Mouse (Mus musculus) cerebellum, postnatal 36 days (tissue): ENCODE results near the gene Fam174b.

Experiments
- DNase-seq, 2 experiments: peaks; one replicate each; pipeline ENCODE4 v3.0.0; 2021 to 2022; ENCODE audit warnings: mixed read lengths in 2 of 2

Gene Fam174b

DNA sequence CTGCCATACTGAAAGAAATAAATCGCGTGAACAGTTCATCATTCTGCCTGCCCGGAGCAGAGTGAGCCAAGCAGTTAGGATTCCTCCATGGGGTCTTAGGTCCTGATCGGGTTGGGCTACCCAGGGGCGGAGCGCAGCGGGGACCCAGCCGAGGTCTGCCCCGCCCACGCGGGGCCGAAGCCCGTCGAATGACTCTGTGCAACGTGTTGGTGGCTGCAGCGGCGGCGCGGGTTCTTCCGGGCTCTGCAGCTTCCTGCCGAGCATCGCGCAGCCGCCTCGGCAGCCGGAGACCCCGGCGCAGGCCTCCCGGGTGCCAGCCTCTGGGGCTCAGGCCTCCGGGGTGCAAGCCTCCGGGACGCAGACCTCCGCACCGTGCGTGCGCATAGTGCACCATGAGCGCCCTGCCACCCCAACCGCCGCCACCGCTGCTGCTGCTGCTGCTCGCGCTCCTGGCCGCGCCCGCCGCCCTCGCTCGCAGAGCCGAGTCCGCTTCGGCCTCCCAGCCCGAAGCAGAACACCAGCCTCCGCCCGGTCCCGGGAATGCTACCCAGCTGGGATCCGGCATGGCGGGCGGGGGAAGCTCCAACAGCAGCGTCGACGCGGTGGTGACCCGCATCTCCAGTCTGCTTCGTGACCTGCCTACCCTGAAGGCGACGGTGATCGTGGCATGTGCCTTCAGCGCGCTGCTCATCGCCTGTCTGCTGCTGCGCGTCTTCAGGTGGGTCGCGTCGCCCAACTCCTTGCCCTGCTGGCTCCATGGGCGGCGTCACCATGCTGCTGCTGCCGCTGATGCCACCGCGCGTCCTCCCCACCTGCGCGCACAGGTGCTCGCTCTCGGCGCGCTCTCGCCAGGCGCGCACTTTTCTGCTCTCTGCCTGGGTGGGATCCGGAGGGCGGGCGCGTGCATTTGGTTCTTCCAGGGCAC, at the start of gene Fam174b:
Gene Fam174b, plus strand, starts transcription at position 192 of the 925 bp plus-strand sequence.
- DNase-seq, result peak in 1 of 2 experiments; percentile 12

DNA sequence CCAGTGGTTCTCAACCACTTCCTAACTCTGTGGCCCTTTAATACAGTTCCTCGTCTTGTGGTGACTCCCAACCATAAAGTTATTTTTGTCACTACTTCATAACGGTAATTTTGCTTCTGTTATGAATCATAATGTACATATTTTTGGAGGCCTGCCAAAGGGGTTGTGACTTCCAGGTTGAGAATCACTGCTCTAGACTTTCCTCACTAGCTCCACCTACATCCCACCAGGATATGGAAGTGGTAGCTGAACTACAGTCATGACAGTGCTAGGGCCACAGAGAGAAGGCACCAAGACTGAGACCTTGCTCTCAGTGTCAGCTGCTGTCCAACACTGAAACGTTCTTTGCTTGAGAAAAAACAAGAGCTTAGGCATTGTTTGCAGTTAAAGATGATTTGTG, 43.0 kb upstream of the Fam174b start:
- DNase-seq, result no peak

DNA sequence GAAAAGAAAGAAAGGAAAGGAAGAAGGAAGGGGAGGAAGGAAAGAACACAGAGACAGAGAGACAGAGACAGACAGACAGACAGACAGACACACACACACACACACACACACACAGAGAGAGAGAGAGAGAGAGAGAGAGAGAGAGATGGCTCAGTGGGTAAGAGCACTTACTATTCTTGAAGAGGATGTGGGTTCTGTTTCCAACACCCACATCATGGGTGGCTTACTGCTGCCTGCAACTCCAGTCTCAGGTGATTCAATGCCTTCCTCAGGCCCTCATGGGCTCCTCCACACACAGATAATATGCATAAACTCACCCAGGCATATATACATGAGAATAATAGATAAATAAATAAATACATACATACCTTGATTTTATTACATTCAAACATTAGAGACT, 35.8 kb upstream of the Fam174b start:
- no peak for DNase-seq

DNA sequence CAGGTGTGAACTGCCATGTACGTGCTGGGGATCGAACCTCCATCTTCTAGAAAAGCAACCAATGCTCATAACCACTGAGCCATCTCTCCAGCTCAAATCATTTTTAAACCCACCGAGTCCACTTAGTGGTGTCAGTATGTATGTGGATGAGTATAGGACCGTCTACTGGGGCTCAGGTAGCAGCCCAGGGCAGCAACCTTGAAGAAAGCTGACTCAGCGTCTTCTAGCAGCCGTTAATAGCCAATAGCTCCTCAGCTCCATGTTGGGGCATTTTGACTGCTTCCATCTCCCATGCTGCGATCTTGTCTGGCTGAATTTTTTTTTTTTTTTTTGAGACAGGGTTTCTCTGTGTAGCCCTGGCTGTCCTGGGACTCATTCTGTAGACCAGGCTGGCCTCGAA, 26.6 kb upstream of the Fam174b start:
- no peak for DNase-seq

DNA sequence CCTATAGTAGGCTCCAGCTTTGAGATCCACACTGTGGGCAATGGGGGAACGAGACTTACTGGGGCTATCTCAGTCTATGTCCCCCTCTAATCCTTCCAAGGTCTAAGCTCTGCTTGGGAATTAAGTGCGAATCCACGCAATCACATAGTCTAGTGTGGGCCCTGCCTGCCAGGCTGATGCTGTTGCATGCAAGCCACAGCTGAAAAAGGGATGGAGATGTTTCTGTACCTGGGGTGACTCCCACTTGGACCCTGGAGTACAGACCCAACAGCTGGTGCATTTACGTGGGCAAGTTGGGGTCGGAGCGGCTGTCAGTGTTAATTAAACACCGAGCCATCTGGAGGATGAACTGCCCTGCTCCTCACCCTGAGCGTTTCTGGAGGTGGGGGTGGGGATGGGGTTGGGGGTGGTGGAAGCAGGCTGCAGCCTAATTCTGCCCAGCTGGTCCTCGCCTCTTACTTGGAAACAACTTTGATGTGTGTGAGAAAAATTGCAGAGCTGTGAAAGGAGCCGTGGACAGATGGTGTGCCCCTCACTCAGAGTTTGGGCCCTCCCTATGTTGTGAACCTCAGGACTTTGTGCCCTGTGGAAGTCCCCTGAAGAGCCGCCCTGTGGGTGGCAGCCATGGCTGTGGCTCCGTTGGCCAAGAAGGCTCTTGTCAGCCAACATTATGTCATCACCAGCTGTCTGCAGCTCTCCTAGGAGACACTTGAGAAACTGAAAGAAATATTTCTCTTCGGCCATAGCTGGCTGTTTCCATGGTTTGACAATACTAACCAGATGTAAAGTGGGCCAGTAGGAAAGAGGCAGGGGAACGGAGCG, 24.0 kb upstream of the Fam174b start:
- DNase-seq, result peak; percentile 34 to 44

DNA sequence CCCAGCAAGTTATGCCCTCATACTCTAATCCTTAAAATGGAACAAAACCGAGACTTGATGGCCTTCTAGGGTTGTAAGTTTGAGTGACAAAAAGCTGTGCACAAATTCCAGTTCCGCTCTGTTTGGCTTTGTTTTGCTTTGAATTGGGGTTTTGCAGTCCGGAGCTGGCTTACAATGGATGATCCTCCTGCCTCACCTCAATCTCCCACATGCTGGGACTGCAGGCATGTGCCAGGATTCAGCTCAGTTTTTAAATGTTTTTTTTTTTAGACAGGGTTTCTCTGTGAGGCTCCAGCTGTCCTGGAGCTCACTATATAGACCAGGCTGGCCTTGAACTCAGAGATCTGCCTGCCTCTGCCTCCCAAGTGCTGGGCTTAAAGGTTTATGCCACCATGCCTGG, 23.3 kb upstream of the Fam174b start:
- no peak for DNase-seq

DNA sequence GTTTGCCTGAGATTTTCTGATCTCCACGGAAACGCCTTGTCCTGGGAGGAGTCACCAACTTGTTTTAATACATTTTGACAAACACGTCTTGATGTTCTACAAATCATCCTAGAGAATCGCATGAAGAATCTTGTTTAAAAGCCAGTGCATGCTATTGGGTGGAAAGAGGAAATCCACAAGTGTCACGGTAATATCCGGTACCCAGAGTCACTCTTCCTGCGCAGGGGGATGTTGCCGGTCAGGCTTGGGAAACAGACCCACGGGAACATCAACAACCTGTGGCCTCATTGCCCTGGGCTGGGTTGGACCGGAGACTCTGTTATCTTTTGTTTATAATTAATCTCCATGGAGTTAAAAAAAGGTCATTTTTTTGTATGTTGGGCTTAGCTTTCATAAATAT, 22.1 kb upstream of the Fam174b start:
- DNase-seq, result no peak

DNA sequence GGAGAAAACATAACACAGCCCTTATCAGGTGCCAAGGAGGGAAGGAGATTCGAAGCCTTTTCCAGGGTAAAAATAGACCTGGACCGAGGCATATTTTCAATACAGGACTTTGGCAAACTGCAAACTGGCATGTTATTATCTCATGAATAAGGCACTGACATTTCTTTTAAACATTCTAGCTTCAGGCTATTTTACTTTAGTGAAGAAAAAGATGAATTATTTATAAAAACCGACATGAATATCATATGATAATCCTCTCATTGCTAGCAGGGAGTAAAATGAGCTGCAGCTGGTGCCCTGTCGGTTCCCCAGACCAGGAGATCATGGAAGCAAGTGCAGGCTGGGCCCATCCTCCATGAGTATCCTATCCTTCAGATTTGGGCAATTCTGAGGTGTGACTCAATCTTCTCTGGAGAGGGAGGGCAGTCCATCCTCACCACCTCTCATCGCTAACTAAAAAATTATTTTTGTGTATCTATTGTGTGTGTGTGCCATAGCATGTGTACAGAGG, 21.6 kb upstream of the Fam174b start:
- DNase-seq, result no peak

DNA sequence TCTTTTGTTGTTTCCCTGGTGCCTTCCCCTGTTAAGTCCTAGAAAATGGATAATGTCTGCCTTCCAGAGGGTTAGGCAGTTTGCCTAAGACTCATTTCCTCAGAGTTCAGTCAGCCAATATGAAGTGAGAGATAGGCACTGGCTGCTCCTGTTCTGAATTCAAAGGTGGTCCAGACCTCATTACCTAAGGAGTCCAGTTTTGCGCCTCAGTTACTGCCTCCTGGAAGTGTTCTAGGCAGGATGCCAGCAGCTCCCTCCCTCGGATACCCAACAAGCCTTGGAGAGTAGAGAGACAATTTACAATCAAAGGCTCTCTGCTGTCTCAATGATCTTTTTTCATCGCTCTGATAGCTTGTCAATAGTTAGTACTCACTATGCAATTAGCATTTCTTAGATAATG, 19.1 kb upstream of the Fam174b start:
- no peak for DNase-seq

DNA sequence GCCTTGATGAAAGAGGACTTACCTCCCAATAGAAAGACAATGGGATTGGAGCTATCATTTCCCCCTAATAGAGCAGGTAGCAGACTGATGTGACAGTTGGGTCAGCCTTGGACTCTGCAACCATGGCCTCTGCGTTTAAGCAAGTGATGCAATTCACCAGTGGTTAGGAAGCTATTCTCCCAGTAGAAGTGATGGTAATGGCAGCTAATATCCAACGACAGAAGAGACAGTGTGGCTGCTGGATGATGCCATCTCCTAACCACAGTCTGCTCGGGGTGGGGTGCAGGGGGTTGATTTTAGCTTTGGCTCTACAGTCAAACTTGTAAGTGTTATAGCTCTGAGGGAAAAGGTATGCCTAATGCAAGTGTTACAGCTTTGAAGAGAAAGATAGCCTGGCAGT, 18.3 kb upstream of the Fam174b start:
- no peak for DNase-seq

DNA sequence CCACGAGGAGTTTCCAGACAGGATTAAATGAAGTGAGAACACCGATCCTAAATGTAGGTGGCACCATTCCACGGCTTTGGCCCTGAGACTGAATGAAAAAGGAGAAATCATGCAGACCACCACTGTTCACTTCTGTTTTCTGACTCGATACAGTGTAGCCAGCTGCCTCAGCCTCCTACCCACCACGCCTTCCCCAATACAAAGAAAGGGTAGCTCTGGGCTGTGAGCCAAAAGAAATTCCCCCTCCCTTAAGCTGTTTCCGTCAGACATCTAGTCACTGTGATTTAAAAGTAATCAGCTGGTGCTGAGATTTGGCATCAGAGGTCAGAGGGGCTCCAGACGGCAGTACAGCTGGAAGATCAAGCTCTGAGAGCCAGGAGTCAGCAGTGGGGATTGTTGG, 10.2 kb upstream of the Fam174b start:
- DNase-seq, result no peak

DNA sequence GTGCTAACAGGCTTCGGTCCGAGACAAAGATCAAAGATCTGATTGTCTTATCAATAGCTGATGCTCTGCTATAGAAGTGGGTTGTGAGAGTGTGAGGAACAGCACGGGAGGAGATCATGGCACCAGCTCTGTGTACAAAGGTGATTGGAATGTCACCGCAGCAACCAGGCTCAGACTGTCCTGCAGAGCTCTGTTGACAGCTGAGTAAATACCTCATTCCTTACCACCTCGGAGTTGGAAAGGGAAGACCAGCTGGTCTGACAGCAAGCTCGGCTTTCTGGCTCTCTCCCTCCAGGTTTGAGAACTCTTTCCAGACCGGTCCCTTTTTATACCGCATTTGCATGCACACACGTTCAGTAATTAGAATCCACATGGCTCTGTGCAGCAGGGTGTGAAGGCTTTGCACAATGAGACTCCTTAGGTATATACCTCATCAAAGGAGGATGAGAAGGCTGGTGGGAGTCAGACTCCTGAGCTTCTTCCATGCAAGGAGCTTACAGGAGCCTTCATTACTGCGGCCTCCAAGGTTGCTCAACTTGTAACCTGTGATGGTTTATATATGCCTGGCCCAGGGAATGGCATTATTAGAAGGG, 9.6 kb upstream of the Fam174b start:
- no peak for DNase-seq

DNA sequence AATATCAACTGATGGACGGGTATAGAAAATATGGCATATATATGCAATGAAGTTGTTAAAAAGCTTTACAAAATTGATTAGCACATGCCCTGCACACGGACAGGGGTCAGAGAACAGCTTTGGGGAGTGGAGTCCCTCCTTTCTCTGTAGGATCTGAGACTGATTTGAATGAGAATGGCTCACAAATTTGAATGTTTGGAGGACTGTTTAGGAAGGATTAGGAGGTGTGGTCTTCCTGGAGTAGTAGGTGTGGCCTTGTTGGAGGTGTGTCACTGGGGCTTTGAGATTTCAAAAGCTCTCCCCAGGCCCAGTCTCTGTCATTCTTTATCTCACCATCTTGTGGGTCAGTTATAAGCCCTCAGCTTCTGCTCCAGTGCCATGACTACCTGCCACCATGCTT, 4.1 kb upstream of the Fam174b start:
- DNase-seq, result no peak

DNA sequence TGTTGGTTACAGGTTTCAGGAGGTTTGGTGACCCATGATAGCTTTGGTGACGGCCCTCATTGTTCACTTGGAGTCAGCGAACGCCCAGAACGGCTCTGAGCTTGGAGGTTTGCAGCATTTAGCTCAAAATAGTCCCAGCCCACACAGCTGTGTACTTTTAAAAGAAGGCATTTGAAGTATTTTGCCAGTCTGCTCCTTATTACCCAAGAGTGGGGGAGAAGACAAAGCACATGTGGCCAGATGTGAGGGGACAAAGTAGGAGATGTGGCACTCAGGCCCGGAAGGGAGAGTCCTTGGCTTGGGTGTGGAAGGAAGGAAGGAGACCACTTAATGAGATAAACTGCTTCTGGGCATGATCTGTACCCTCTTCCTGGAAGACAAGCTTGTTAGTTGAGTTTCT, 1.3 kb downstream of the Fam174b start:
- DNase-seq, result no peak

DNA sequence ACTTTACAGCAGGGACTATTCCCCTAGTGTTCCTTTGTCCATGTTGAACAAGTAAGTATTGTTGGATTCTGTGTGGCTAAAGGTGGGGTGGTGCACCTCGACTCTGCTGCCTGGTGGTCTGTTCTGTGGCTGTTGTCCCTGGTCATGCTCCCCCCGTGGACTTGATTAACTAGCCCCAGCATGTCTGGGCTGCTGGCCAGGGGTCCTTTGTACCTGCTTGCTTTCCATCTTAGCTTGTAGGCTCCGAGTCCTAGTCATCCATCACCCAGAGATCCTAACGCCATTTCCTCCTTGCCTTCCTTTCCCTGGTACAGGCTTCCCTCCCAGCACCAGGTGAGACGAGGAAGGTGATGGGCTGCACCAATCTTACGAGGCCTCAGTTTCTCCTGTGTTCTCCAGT, 1.7 kb downstream of the Fam174b start:
- no peak for DNase-seq

DNA sequence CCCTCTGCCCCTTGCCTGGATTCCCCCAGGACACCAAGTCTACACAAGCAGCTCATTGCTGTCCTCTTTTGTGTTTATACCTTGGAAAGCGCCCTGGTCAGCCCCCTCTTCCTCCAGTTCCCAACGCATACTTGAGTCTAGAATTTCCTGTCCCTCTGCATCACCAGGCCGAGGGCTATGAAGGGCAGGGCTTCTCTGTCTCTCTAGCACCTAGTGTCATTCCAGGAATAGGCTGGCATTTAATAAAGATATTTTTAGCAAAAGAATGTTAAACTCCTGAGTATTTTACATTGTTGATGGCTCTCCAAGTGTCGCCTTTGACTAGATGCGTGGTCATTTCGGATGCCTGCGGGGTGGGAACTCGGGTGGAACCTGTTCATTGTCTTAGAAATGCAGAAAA, 3.0 kb downstream of the Fam174b start:
- DNase-seq, result no peak

DNA sequence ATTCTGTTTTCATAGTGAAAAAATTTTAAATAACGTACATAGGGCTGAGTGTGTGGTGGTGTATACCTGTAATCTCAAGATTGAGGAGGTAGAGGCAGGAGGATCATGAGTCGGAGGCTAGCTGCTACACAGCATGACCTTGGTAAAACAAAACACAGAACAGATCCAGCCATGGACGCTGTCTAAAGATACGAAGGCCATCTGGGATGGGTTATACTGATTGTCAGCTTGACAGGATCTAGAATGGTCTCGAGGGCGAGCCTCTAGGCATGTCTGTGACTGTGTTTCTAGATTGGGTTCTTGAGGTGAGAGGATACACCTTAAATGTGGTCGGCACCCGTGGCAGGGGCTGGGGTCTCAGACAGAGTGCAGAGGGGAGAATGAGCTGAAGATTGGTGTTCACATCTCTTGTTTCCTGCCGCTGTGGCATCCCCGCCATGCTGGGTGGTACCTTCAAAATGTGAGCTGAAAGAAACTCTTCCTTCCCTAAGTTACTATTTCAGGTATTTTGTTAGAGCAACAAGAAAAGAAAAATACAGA, 3.8 kb downstream of the Fam174b start:
- no peak for DNase-seq

DNA sequence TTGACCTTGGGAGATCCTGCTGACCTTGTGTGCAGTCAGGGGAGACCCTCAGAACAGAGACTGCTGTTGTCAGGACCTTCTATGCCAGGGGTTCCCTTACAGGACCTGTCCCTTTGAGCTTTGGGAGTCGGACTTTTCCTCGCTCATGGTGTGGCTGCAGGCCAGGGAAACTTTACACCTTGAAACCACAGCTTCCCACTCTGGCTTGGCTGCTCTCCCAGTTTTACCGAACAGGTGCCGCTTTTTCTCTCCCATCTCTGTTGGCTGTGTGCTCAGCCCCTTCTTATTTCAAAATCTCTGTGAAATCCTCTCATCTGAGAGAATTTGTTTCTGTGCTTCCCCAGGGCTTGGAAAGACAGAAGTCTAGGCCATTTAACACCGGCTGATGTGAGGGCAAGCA, 5.8 kb downstream of the Fam174b start:
- no peak for DNase-seq

DNA sequence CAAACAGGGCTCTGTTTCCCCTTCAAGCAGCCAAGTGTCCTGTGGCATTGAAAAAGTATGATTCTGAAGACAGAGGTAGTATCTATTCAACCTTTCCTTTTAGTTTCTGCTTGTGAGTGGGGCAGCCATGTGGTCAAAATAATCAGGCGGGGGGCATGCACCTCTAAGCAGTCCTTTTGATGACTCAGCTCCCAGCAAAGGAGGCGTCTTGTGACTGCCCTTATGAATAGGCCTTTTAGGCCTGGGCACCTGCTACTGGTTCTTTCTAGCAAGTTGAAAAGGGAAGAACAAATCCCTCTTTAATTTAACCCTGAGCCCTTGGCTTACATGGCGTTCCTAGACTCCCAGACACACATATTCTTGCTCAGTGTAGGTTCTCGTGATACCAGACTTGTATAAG, 6.7 kb downstream of the Fam174b start:
- DNase-seq, result no peak

DNA sequence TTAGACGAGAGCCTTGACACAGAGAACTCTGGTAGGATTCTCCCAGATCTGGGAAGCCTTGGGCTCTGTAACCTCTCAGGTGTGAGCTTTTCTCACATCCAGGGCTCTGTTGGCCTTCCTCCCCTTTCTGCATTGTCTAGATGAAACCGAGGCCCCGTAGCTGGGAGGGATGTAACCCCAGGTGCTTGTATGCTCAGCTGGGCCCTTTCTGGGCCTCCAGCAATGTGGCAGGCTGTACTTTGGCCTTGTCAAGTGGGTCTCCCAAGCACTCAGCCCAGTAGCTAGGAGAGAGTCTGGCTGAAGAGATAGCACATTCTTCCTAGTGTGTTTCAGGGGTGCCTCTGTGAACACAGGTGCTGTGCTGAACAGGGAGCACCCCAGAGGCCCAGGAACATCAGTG, 7.4 kb downstream of the Fam174b start:
- DNase-seq, result no peak

DNA sequence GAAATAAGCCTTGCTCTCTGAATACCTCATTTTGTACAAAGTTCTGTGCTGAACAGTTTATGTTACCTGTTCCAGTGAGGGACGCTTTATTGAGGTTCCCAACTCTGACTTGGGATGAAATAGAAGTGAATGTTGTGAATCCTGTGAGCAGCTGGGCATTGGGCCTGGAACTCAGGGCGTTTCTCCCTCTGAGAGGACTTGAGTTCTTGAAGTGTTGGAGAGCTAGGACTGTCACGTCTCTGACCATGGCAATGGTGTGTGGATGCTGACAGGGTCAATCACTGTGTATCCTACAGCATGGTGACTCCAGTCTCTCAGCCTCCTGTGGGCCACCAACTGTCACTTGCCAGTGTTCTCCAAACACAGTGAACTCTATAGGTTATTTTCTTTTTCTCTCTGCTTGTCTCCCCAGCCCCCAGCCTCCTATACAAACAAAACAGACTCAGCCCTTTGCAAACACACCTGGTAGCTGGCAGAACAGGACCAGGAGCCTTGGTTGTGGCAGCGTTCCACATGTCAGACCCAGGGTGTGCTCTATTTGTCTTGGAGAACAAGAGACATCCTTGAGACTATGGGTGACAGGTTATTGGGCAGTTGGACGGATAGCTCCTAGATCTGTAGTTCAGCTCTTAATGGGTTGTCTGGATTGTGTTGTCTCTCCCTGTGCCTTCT, 8.5 kb downstream of the Fam174b start:
- DNase-seq, result no peak

DNA sequence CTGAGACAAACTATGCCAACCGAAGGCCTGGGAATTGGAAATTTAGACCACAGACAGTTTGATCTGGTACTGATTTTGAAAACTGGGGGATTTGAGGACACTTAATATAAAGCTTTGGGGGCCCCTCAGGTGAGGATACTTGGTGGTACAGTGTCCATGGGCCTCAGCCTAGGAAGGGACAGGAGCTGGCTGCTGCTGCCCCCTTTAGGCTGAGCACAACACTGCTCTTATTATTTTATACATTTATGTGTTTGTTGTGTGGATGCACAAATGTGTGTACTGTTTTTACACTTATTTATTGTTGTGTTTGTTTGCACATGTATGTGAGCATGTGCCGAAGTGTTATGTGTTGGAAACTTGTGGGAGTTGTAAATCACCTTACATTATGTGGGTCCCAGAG, 9.2 kb downstream of the Fam174b start:
- DNase-seq, result no peak

DNA sequence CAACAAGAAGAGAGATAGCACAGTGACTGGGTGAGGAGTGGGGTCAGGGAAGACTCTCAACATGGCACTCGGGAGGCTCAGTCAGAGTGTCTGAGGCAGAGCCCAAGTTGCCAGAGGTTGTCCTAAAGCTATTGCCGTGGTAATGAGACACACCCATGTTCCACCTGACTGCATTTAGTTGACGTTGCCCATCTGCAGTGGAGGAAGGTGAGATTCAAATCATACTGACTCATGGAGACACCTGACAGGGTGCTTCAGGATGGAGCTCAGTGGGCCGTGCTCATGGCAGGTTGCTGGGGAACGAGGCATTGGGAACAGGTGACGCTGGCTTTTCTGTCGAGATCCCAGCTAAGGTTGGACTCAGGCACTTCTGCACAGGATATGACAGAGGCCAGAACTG, 9.9 kb downstream of the Fam174b start:
- no peak for DNase-seq
